Mouse (Mus musculus) thymus, postnatal 25 days (tissue): ENCODE results near the gene Mpp3.
A peak's percentile ranks its signal among the peaks of the same experiment; 100 is the strongest.

Source experiments
- DNase-seq: peaks from one replicate; pipeline ENCODE4 v3.0.0; 2022

The Mpp3 gene

DNA sequence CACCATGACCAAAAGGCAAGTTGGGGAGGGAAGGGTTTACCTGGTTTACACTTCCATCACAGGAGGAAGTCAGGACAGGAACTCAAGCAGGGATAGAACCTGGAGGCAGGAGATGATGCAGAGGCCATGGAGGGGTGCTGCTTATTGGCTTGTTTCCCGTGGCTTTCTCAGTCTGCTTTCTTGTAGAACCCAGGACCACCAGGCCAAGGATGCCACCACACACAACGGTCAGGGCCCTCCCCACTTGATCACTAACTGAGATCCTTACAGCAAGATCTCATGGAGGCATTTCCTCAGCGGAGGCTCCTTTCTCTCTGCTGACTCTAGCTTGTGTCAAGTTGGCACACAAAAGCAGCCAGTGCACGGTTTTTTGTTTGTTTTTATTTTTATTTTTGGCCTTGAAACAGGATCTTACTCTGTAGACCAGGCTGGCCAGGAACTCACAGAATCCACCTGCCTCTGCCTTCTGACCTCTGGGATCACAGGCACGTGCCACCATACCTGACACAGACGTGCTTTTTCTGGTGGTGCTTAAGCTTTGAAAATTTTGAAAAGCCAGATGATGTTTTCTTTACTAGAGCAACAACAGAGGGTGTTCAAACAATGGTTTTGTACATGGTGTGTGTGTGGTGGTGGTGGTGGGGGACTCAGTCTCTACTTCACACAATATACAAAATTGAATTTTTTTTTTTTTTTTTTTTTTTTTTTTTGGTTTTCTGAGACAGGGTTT, at the start of gene Mpp3:
Gene Mpp3 (minus strand): TSS at position 375 of the 730 bp plus-strand sequence.
- no peak for DNase-seq

GRCm38 (mm10) chr11:102073722-102074121, 45.5 kb upstream of the Mpp3 start:
- DNase-seq = no peak

DNA sequence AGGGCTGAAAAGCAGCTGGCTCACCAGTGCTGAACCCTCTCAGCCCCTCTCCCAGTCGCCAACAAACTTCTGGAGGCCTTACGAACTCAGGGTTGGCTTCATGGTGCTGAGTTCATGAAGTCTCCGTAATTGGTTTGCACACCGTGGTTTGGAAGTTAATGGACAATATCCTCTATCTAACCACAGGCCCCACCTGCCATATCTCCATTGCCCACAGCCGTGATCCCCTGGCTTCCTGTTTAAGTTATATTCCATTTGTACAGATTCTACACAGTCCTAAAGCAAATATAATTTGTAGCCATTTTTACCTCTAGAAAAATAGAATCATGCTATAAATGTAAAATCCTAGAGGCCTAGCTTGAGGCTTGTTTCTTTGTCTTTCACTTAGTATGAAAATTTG, 44.5 kb upstream of the Mpp3 start:
- no peak for DNase-seq

DNA sequence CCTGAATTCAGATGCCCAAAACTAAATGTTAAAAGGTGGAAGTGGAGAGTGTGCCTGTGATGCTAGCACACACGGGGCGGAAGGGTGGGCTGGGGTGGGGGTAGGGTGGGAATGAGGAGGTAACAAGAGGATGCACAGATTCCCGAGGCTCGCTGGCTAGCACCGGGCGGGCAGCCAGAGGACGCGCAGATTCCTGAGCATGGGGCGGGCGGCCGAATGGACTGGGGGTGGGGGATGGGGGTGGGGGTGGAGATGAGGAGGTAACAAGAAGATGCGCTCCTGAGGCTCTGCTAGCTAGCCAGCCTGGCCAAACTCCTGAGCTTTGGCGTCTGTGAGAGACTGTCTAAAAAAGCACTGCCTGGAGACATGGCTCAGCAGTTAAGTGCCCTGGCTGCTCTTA, 42.2 kb upstream of the Mpp3 start:
- DNase-seq = no peak

DNA sequence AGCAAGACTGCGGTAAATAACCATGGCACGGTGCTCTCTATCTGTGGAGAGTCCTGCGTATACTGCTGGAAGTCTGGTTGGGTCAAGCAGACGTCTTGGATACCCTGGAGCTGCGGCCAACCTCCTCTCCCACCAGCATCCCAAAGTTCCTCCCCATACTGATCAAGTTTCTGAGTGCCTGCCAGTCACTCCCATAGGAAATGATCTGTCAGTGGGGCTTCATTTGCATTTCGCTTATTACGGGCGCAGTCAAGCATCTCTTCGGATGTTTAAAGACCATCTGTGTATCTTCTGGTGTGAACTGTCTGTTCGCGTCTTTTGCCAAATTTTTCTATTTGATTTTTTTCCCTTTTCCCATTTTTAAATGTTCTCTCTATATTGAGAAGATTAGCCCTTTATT, 41.4 kb upstream of the Mpp3 start:
- no peak for DNase-seq

GRCm38 (mm10) chr11:102068969-102069368, 40.7 kb upstream of the Mpp3 start:
- no peak for DNase-seq

DNA sequence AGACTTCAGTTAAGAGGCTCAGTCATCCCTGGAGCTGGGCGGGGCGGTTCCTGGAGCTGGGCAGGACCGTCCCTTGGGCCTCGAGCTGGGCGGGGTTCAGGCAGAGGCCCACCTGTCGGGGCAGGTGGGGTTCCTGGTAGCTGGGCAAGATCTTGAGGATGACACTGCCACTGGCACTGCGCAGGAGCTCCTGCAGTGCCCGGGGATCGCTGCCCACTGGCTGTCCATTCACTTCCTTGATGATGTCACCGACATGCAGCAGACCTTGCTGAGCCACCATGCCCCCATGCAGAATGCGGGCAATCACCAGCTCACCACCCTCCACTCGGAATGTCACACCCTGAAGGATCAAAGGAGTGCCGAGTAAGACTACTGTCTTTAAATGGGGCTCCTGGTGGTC, 34.8 kb upstream of the Mpp3 start:
- no peak for DNase-seq

- no peak for DNase-seq
Measured at GRCm38 (mm10) chr11:102061941-102062473, 33.7 kb upstream of the Mpp3 start.

DNA sequence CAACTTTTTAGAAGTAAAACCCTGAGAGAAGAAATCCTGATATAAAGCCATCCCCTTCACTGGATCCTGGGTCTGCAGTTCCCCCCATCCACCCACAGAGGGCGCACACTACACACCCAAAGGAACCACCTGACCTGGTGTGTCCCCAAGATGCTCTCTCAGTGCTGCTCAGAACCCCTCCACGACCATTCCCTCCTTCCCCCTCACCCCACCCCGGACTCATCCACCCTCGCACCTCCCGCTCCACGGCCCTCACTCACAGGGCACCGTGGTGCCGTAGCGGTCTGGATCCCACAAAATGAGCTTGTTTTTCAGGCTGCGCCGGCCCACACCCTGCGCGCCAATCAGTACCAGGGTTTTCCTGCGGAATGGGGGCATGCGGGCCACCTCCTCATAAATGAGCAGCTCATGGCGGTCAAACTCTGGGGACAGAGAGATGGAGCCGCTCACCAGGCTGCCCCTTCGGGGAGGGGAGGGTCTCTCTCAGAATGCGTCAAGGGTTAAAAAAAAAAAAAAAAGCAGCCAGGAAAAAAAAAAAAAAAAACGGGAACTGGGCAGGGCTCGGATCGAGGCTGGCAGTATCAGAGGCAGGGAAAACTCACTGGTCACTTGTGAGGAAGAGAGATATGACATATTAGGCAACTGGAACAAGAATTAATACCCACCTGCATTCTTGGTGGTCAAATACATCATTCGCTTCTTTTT, 33.1 kb upstream of the Mpp3 start:
- DNase-seq = peak; percentile 63

DNA sequence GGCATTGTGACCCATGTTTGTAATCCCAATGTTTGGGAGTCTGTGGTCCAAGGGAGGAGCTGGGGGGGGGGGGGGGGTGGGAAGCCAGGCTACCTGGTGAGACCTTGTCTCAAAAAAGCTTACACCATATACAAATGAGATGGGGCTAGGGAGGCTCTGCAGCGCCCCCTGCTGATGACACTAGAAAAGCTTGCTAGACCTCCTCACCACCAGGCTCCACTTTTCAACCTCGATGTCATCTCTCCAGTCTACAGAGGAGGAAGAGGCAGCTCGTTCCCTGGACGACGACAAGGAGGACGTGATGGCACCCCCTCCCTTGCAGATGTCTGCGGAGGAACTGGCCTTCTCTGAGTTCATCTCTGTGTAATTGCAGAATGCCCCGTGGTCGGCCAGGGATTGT, 25.6 kb upstream of the Mpp3 start:
- DNase-seq = peak; percentile 21

- DNase-seq = no peak
Measured at GRCm38 (mm10) chr11:102053183-102053582, 24.9 kb upstream of the Mpp3 start.

DNA sequence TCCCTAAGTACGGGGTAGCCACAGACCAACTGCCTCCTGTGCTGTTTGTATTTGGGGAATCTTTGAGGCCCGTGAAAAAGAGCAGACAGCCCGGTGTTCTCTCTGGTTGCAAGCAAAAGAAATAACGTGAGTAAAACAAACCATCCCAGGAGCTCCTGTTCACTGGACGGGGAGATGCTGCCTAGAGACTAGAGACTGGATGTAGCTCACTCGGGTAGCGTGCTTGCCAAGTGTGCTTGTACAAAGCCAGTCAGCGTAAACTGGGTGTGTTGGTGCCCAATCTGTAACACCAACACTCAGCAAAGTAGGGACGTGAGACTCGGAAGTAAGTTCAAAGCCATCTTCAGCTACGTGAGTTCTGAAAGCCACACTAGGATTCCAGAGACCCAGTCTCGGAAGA, 24.4 kb upstream of the Mpp3 start:
- no peak for DNase-seq

GRCm38 (mm10) chr11:102051954-102052353, 23.7 kb upstream of the Mpp3 start:
- no peak for DNase-seq

DNA sequence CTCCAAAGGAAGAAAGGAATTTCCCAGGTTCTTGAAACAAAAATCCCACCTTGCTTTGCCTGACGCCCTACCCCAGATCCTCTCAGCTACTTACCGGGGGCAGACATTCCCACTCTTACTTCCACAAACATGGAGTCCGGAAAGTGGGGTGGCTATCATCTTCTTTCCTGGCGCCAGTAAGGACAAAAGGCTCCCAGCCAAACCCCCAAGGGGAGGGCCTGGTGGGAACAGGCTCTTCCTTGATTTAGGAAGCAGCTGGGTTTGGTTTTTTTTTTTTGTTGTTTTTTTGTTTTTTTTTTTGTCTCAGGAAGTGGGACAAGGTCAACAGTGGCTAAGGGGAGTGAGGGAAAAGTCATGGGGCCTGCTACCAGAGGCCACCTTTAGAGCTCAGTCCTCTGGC, 23.3 kb upstream of the Mpp3 start:
- DNase-seq = no peak

DNA sequence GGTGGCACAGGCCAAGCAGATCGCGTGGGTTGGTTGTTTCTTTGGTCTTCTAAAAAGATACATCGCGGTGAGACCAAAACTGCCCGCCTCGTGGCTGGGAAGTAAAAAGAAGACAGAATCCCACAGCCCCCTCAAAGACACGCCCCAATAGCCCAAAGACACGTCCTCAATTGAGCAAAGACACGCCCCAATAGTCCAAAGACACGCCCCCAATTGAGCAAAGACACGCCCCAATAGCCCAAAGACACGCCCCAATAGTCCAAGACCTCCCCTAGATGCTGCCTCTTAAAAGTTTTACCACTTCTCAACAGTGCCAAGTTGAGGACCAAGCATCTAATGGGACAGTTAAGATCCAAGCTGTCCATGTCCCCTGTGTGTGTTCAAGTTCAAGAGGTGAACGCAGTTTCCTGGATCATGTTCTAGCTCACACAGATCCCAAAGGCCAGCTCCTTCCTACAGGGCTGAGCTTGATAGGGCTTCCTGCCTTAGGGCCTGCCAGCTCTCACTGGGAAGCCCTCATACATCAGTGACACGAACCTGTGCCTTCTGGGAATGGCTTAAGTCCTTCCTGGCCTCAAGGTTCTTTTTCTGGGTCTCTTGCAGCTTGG, 21.7 kb upstream of the Mpp3 start:
- no peak for DNase-seq

DNA sequence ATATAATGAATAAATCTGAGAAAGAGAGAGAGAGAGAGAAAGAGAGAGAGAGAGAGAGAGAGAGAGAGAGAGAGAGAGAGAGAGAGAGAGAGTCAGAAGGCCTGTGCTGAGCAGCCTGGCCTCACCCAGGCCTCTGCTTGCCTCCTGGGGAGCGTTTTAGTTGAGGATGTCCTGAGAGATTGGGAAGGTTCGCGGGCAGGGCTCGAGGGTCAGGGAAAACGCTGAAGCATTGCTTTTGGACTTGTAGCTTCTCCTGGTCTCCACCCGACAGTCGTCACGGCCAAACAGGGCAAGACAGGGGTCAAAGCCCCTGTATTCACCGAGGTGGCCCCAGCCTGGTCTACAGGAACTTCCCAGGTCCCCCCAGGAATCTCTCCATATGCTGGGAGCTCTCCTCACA, 18.3 kb upstream of the Mpp3 start:
- DNase-seq = no peak

DNA sequence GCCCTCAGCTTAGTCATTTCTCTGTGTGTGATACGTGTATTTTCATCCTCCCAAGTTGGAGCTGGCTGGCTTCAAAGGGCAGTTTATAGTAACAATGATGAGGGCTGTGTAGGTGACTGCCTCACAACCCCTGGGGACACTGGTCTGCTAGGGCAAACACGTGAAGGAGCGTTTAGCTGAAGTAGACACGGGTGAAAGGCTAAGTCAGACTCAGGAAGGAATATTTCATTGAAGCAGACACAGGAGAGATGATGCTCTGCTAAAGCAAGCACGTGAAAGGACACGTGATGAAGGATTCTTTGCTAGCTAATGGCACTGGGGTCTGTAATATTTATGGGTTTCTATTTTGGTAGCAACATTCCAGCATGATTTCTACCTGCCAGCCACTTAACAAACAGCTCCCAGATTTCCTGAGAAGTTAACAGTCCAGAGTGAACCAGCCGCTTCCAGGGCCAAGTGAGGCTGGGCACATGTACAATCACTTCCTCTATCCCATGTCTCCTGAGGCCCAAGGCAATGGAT, 16.5 kb upstream of the Mpp3 start:
- no peak for DNase-seq

- DNase-seq = no peak
Measured at GRCm38 (mm10) chr11:102043381-102043780, 15.1 kb upstream of the Mpp3 start.

DNA sequence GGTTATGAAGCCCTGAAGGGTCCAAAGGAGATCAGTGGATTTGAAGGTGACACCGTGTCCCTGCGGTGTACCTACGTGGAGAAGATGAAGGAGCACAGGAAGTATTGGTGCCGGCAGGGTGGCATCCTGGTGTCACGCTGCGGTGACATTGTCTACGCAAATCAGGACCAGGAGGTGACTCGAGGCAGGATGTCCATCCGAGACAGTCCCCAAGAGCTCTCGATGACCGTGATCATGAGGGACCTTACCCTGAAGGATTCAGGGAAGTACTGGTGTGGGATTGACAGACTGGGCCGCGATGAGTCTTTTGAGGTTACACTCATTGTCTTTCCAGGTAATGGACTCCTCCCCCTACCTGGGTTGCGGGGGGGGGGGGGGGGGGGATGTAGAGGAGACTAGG, 14.7 kb upstream of the Mpp3 start:
- no peak for DNase-seq

DNA sequence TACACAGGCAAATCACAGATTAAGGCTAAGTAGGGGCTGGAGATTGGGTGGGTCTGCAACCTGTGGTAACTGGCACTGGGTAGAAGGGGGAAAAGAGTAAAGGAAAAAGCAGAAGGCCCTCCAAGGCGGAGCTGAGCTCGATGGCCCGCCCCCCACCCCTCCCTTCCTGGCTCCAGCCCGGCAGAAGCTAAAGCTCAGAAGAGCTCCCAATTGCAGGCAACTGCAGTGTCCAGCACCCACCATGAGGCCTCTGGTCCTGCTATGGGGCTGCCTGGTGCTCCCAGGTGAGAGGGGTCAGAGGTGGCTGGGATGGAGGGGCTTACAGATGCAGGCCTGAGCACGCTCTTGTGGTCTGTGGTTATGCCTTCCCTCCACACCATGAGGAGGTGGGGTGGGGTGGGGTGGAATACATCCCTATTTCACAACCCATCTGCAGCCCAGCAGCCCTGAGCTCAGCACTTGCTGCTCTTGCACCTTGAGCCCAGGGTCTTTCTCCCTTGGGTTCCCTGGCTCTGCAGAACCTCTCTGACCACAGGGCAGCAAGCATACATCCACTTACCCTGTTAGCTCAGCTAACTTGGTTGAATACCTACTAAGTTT, 13.2 kb upstream of the Mpp3 start, which contains the start of gene Cd300lg:
Gene Cd300lg (plus strand): TSS at position 160 of the 600 bp plus-strand sequence.
- DNase-seq = no peak

DNA sequence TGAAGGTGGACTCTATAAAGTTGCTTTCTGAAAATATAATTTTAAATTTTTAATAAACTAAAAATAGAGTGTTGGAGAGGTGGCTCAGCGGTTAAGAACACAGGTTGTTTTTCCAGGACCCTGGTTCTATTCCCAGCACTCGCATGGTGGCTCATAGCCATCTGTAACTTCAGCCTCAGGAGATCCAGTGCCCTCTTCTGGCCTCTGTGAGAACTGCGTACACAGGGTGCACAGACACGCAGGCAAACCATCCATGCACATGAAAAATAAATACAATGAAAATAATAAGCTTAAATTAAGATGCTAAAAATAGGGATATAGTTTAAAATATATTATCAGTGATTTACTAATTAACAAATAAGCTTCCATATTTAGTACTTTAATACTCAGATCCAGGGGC, 12.4 kb upstream of the Mpp3 start:
- no peak for DNase-seq

GRCm38 (mm10) chr11:102040138-102040524, 11.9 kb upstream of the Mpp3 start:
- DNase-seq = peak; percentile 54

- DNase-seq = no peak
Measured at GRCm38 (mm10) chr11:102039487-102040137, 11.4 kb upstream of the Mpp3 start.
